Mouse (Mus musculus): Measurements from ENCODE around the gene Arf1. TPM values are rescaled to one million over a fixed set of nuclear protein-coding genes. Genes with fewer than 3 reads are reported as not detected.

Gene Arf1
- polyA plus RNA-seq, 1 experiment, result 176 TPM

- no peak for TF ChIP-seq GATA1 (IDR thresholded peaks at IDR 0.05; ENCODE audit: low read length)
Measured at GRCm38 (mm10) chr11:59176475-59176874, 51.6 kb downstream of the Arf1 start.

GRCm38 (mm10) chr11:59174189-59174838 lies 53.8 kb downstream of the Arf1 start:
- no peak for TF ChIP-seq GATA1 (IDR thresholded peaks at IDR 0.05; ENCODE audit: low read length)

DNA sequence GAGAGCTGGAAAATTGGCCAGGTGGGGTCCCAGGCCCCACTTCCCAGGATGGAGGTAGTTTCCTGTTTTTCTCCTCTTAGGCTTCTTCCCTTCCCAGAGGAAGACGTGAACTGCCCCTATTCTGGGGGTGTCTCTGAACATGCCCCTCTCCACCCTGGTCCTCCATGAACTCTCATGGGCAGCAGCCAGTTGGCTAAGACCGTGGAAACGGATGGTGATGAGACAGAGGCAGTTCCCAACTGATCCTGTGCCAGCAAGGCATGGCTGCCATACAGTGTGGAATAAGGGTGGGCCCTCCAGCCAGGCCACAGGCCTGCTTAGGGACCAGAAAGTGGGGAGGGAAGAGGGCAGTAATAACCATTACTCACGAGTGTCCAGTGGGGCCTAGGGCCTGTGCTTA lies 57.5 kb downstream of the Arf1 start:
- no peak for TF ChIP-seq GATA1 (IDR thresholded peaks at IDR 0.05; ENCODE audit: low read length)

GRCm38 (mm10) chr11:59169807-59170206 lies 58.3 kb downstream of the Arf1 start:
- TF ChIP-seq GATA1 (IDR thresholded peaks at IDR 0.05; ENCODE audit: low read length), result no peak

DNA sequence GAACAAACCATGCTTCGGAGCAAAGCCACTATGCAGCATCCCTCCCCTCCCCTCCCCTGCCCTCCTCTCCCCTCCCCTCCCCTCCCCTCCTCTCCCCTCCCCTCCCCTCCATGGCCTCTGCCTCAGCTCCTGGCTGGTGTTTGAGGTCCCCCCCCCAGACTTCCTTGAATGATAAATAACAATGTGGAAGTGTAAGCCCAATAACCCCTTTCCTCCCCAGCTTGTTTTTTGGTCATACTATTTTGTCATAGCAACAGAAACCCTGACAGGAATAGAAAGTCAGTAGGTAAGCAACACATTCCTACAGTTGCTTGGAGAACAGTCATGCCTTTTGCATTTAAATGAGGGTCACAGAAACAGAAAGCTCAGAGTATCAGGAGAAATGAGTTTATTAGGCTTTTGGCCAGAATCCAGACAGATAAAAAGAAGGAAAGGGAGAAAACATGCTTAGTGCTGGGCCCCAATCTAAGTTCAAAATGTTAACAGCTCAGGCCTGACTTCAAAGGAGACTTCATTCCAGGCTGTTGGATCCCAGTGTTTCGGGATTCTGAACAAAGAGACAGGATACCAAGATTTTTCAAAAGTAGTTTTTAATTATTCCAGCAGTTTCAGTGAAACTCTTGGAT lies 62.3 kb downstream of the Arf1 start:
- TF ChIP-seq GATA1 (IDR thresholded peaks at IDR 0.05; ENCODE audit: low read length), result no peak

DNA sequence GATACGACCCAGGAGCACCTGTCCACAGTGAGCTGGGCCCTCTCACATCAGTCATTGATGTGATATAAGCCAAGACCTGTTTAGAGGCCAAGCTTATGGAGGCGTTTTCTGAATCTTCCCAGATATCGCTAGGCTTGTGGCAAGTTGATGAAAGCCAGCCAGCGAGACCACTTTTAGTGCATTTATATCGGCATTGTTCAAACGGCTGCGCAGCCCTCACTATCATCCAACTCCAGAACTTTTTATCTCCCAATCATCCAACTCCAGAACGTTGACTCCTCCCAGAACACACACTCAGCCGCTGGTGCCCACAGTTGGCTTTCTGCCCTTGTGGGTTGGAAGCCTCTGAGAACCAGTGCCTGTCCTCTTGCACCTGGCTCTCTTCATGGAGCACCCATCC lies 63.7 kb downstream of the Arf1 start:
- TF ChIP-seq GATA1 (IDR thresholded peaks at IDR 0.05; ENCODE audit: low read length), result peak; percentile 81

- no peak for TF ChIP-seq GATA1 (IDR thresholded peaks at IDR 0.05; ENCODE audit: low read length)
Measured at GRCm38 (mm10) chr11:59163255-59164236, 64.5 kb downstream of the Arf1 start, which contains the start of gene Iba57. Iba57 (minus strand) TSS chr11:59163739.

DNA sequence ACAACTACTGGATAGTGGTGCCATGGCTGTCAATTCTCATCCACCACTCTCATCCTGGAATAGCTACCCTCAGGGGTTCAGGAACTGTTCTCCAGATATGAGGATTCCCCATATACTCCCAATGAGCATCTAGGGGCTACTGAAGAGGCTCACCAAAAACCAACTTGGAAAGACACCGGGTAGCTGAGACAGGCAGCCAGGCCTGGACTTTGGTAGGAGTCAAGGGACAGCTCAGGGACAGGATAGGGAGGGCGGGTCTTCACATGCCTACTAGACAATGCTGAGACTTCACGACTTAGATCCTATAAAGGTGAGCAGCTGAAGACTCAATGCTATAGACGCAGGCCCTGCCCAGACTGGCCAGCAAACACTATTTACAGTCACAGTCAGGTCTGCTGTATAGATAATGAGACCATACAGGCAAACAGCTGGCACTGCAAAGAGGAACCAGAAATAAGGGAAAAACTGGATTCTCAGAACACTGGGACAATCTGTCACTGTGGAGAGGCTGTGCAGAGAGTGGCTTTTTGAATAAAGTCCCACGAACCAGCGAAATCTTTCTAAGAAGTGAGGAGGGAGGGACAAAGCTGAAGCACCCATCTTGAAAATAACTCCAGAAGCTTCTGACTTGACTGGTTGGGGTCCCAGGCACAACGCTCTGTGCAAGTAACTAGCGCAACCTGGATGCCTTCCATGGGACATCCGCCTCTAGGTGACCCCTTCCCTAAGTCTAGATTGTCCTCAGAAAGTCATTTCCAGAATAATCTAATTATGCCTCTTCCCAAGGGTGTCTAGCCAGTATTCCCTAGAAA lies 65.4 kb downstream of the Arf1 start:
- no peak for TF ChIP-seq GATA1 (IDR thresholded peaks at IDR 0.05; ENCODE audit: low read length)

Other genes with a start within 250 kb of the Arf1 start
- 14.0 and 17.6 TPM in 2 replicates for gene Obscn, start 91.9 kb downstream of the Arf1 start, polyA plus RNA-seq (2012)
- gene Iba57, start 64.5 kb downstream of the Arf1 start, polyA plus RNA-seq (2012), result 16.3 and 18.7 TPM in 2 replicates
- gene Gjc2, start 45.1 kb downstream of the Arf1 start, polyA plus RNA-seq (2012), result 0.05 and 0.08 TPM in 2 replicates
- gene Guk1, start 36.1 kb downstream of the Arf1 start, polyA plus RNA-seq (2012), result 53.2 and 59.5 TPM in 2 replicates
- gene Mrpl55, start 25.8 kb downstream of the Arf1 start, polyA plus RNA-seq (2012), result 44.5 and 45.8 TPM in 2 replicates
- gene 2310033P09Rik, start 19.9 kb downstream of the Arf1 start, polyA plus RNA-seq (2012), result 48.1 and 49.1 TPM in 2 replicates
- gene Wnt3a, start 62.5 kb upstream of the Arf1 start, polyA plus RNA-seq (2012), result not detected in 2 replicates
- not detected in 2 replicates for gene Wnt9a, start 78.7 kb upstream of the Arf1 start, polyA plus RNA-seq (2012)
- gene Prss38, start 147.4 kb upstream of the Arf1 start, polyA plus RNA-seq (2012), result not detected in 2 replicates
- gene Jmjd4, start 221.8 kb upstream of the Arf1 start, polyA plus RNA-seq (2012), result 9.9 and 12.4 TPM in 2 replicates
- 9.7 and 14.5 TPM in 2 replicates for gene Snap47, start 222.9 kb upstream of the Arf1 start, polyA plus RNA-seq (2012)
- 0.04 and 0.09 TPM in 2 replicates for gene Zfp867, start 244.2 kb upstream of the Arf1 start, polyA plus RNA-seq (2012)